Mouse (Mus musculus): ENCODE measurements around the gene Shf.

Shf gene

DNA sequence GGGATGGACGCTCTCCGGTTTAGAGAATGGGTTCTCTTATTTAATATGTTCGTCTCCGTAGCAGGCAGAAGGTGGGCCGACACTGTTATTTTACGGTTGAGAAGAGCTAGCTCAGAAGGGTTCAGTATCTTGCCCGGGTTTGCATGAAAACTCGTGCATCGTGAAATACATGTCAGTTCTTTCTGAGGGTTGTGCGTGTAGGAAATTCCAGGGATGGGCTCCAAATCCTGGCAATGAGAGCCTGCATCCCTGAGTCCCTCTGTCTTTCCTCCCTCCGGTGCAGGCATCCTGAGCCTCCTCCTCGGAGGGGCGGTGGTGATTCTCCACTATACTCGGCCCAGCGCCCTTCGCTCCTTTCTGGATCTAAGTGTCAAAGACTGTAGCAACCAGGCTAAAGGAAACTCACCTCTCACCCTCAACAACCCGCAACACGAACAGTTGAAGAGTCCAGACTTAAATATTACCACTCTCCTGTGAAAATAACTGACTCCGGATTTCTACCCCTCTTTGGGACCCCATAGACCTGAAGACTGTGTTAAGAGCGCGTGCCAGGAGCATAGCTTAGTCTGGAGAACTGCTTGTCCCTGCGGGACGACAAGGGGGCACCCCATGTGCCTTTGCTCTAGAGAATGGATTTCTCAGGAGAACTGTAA, 66.9 kb downstream of the Shf start:
- DNase-seq (ENCODE audit: low spot score): no peak

DNA sequence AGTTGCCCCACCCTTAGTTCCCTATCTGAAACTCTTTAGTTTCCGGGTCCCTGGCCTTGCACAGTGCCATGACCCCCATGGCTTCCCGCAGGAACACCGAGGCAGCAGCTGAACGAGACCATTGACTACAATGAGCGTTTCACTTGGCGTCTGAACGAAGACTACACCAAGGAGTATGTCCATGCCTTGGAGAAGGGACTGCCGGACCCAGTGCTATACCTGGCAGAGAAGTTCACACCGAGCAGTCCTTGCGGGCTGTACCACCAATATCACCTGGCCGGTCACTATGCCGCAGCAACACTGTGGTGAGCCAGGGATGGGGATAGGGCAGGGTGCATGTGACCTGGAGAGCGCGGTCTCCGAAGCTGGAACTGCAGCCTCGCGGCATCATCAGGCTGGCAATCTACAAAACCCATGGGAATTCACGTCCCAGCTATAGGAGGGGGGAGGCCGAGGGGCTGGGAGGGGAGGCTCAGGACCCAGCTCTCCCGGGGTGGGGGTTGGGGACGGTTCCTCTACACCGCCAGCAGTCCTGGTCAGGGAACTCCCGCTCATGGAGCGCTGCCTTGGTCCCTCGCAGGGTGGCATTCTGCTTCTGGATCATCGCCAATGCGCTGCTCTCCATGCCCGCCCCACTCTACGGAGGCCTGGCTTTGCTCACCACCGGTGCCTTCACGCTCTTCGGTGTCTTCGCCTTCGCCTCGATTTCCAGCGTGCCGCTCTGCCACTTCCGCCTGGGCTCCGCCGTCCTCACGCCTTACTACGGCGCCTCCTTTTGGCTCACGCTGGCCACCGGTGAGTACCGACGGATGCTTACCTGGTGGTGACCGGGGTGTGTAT, 67.7 kb downstream of the Shf start:
- DNase-seq (ENCODE audit: low spot score): peak; percentile 48

DNA sequence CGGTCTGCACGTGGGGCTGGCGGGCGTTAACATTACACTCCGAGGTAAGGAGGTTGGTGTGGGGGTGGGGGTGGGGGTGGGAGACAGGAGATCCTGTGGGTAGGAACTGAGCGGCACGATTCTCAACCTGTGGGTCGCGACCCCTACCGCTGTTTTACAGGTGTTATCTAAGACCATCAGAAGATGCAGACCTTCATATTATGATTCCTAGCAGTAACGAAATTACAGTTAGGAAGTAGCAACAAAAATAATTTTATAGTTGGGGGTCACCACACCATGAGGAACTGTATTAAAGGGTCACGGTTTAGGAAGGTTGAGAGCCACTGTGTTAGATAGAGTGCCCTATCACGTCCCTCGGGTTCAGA, 68.3 kb downstream of the Shf start:
- no peak for DNase-seq (ENCODE audit: low spot score)

DNA sequence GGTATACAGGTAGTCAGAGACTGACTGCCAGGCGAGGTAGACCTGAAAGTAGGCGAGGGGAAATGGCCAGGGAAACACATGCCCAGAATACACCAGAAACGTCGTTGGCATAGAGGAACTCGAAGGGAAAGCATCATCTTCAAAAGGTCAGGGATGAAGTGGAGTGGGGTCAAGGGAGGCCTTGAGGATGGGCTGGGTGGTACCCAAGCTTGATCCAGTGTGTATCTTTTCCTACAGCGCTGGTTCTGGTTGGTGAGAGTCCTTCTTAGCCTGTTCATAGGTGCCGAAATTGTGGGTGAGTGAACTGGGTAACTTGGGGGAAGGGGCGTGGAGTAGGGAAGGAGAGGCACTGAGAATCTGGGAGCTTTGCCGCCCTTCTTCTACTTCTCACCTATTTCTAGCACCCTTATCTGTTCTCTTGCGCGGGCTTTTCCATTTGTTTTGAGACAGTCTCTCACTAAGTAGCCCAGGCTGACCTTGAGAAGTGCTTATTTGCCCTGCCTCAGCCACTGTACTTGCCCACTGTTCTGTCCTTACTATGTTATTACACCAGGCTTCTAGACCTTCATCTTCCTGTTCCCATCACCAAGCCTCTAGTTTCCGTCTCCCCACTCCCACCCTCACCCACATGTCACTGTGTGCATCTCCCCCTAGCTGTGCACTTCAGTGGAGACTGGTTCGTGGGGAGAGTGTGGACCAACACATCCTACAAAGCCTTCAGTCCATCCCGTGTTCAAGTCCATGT, 68.9 kb downstream of the Shf start:
- peak; percentile 17 for DNase-seq (ENCODE audit: low spot score)

Measured in embryo, embryonic 10.5 days (tissue).